Mouse (Mus musculus) hindbrain, embryonic 16.5 days (tissue): ENCODE measurements around the gene Trappc6a. TPM values are rescaled to one million over a fixed set of nuclear protein-coding genes. Genes with fewer than 3 reads are reported as not detected.

ENCODE experiments used
- ATAC-seq: fragments of 200-750 bp; cut with Nextera tagmentation; 2 replicates; pipeline ENCODE4 v1.8.0; 2017; ENCODE audit warnings: moderate TSS enrichment, moderate library complexity
- H3K27ac ChIP-seq: fragments of 300-500 bp; sonication (generic); 2 replicates; pipeline ENCODE4 v1.5.1; 2014; ENCODE audit warnings: low read depth, mild to moderate bottlenecking, control low read depth, low read length, moderate library complexity
- H3K27me3 ChIP-seq: fragments of 300-500 bp; sonication (generic); replicated peaks from 2 replicates; pipeline ENCODE4 v1.6.1; 2014; ENCODE audit warnings: low read length; ENCODE audit not compliant: control insufficient read depth, insufficient read depth
- H3K36me3 ChIP-seq: fragments of 300-500 bp; sonication (generic); 2 replicates; pipeline ENCODE4 v1.6.1; 2014; ENCODE audit warnings: mild to moderate bottlenecking, low read length, moderate library complexity, mixed read lengths; ENCODE audit not compliant: control insufficient read depth, insufficient read depth
- H3K4me1 ChIP-seq: fragments of 300-500 bp; sonication (generic); 2 replicates; pipeline ENCODE4 v1.6.1; 2014; ENCODE audit warnings: low read depth, low read length; ENCODE audit not compliant: control insufficient read depth, insufficient read depth
- H3K4me2 ChIP-seq: fragments of 300-500 bp; sonication (generic); 2 replicates; pipeline ENCODE4 v1.6.1; 2014; ENCODE audit warnings: mild to moderate bottlenecking, low read length, control low read depth, moderate library complexity
- H3K4me3 ChIP-seq: fragments of 300-500 bp; sonication (generic); 2 replicates; pipeline ENCODE4 v1.5.1; 2014; ENCODE audit warnings: mild to moderate bottlenecking, low read length, control low read depth, moderate library complexity
- H3K9ac ChIP-seq: fragments of 300-500 bp; sonication (generic); 2 replicates; pipeline ENCODE4 v1.6.1; 2014; ENCODE audit warnings: low read depth, mild to moderate bottlenecking, control low read depth, low read length, moderate library complexity
- H3K9me3 ChIP-seq: fragments of 300-500 bp; sonication (generic); 2 replicates; pipeline ENCODE4 v1.6.1; 2014; ENCODE audit warnings: mild to moderate bottlenecking, low read length, moderate library complexity; ENCODE audit not compliant: control insufficient read depth
- WGBS: fragments of 180-500 bp; shearing (Covaris S2); extraction: QIAGEN DNeasy Blood & Tissue Kit; methylation state at CpG from one replicate; pipeline ENCODE4 v1.1.7; 2014; 5-methylcytosine and 5-hydroxymethylcytosine counted together
- polyA plus RNA-seq: library from polyadenylated mRNA; unstranded; fragments of >200 nt; fragmentation: Nextera tagmentation; extraction: Ambion mirVana; gene quantifications from 2 replicates; pipeline ENCODE4 v1.2.1, GENCODE M21; 2015

Trappc6a gene
- polyA plus RNA-seq, 1 experiment from 2014 or later = 37.1 TPM

DNA sequence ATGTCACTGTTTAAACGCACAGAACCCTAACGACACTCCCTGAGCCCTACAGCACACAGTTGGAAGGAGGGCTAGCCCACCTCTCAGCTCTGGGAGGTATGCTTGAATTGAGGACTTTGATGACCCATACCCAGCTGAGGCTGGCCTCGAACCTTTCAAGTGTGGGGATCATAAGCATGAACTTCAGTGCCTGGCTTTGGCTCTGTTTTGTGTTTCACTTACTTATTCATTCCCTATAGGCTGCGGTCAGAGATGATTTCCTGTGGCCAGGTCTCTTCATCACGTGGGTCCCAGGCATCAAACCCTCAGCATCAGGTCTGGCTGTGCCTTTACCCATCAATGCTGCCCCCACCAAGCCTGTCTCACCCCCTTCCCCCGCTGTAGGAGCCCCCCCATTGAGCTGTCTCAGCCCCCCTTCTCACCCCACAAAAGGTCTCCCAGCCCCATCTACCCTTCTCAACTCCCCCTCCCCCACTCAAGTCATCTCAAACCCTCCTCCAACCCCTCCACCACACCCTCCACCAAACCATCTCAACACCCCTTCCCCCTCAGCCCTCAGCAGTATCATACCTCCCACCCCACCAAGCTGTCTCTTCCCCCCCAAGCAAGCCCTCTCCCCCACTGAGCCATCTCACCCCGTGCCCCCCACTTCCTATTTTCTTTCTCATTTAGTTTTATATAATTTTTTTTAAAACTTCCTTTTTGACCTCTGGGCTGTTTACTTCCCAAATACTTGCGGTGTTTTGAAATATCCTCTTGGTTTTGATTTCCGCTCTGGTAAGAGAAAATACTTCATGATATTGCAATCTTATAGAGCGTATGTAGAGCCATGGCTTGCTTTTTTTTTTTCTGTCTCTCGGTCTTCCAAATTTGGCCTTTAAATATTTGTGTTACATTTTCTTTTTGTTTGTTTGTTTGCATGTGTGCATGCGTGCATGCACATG lies 7.5 kb upstream of the Trappc6a start:
- ATAC-seq = no peak
- Histone ChIP-seq H3K9ac (no peak overlapping the region), H3K27me3 (no peaks in the 10 kb centered on the region), H3K9me3 (no peaks in the 10 kb centered on the region), H3K36me3 (no peaks in the 10 kb centered on the region), H3K4me3 (no peak overlapping the region), H3K4me1 (no peaks in the 10 kb centered on the region), H3K4me2 (no peak overlapping the region), H3K27ac (no peak overlapping the region)
- 75% methylated on average over 12 of the region's 12 CpGs for WGBS

DNA sequence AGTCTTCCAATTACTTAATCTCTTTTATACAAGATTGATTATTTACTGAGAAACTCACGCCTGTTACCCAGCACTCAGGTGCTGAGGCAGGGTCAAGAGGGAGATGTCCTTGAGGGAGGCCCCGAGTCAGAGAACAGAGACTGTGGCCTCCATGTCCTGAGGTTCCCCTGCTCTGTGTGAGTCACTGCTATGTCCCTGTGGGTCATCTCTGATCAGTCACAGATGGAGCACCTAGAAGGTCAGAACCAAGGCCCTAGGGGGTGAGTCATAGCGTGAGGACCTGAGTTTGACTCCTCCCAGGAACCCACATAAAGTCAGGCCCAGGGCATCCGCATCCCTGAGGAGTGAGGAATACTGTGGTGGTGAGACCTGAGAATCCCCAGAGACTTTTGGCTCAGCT lies 6.5 kb upstream of the Trappc6a start:
- peaks cover 2% of the 10 kb centered on the region; the same call in 1 of the 2 replicates for H3K4me1 ChIP-seq
- no peak overlapping the region for H3K27ac ChIP-seq
- H3K27me3 ChIP-seq = no peaks in the 10 kb centered on the region
- H3K4me3 ChIP-seq = no peak overlapping the region
- WGBS = 74% methylated on average over 4 of the region's 4 CpGs
- no peaks in the 10 kb centered on the region for H3K36me3 ChIP-seq
- no peak overlapping the region for H3K4me2 ChIP-seq
- no peaks in the 10 kb centered on the region for H3K9me3 ChIP-seq
- ATAC-seq = no peak
- H3K9ac ChIP-seq = no peak overlapping the region

DNA sequence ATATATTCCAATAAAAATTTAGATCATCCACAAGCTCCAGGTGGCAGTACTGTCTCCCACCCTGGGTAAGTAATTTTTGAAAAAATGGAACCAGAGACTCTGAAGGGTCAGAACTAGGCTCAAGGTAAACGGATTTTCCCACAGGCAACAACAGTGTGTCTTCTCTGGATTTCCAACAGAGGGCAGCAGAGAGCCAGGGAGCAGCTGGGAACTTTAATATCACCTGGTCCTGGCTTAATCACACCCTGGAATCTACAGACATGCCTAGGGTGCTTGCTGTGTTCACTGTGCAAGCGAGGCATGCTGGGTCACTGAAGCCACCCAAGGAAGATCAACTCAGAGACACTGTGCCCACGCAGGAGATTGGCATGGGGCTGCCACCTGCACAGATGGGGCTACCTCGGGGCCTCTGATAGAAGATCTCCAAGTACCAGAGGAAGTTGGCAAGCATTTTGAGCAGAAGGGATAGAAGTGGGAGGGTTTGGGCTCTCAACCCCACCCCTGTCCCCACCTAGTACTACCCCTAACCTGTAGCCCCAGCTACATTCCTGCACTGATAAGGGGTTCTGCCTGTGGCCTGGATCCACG lies 4.6 kb upstream of the Trappc6a start:
- Histone ChIP-seq H3K4me3 (no peak overlapping the region), H3K9ac (no peak overlapping the region), H3K4me1 (peaks cover 13% of the 10 kb centered on the region; the same call in 1 of the 2 replicates), H3K9me3 (no peaks in the 10 kb centered on the region), H3K27me3 (no peaks in the 10 kb centered on the region), H3K4me2 (no peak overlapping the region), H3K36me3 (no peaks in the 10 kb centered on the region), H3K27ac (no peak overlapping the region)
- ATAC-seq = no peak
- WGBS = 34% methylated on average over 5 of the region's 5 CpGs

DNA sequence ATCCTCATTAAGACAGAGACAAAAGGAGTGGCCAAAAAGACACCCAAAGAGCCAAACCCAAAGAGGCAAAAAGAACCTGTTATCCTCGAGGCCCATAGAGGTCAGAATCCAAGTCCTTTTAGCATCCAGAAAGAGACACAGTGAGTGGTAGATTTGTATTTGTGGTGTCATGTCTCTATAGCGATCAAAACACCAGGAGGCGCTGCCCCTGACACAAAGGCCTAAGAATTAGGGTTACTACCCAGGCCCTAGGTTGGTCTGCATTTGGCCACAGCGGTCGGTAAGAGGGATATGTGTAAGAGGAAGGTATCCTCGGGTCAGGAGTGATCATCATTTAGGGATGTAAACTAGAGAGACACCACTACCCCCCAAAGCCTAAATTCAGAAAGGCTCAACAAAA lies 1.9 kb upstream of the Trappc6a start:
- Histone ChIP-seq H3K4me3 (peak overlapping the region; percentile 90), H3K27me3 (no peaks in the 10 kb centered on the region), H3K36me3 (no peaks in the 10 kb centered on the region), H3K9me3 (no peaks in the 10 kb centered on the region), H3K4me1 (peaks cover 19% of the 10 kb centered on the region; the same call in 1 of the 2 replicates), H3K9ac (peak overlapping the region; percentile 88; the same call in 1 of the 2 replicates), H3K27ac (no peak overlapping the region), H3K4me2 (peak overlapping the region; percentile 94)
- 24% methylated on average over 6 of the region's 6 CpGs for WGBS
- ATAC-seq = no peak

DNA sequence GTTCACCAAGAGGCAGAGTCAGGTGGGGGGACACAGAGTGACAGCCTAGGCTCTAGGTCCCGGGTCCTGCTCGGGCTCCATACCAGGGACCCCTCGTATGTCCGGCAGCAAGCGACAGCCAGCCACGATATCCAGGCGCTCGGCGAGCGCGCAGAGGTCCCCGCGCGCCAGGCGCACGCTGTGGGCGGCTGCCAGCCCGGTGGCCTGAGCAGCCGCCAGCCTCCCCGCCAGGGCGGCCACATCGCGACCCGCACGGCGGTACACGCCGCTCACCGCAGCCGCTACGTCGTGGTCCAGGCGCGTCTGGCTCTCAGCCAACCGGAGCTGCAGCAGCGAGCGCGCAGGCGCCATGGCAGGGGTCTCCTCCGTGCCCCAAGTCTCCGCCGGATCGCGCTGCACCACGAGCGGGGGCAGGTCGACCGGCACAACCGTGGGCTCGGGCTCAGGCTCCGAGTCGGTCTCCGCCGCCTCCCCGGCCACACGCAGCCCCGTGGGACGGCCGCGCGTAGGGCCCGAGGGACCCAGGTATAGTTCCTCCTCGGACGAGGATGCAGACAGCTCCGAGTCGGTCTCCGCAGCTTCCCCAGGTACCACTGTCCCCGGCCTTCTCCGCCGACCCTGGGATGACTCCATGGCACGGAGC lies 1.1 kb upstream of the Trappc6a start:
- Histone ChIP-seq H3K27ac (peak overlapping the region; percentile 85), H3K4me3 (peak overlapping the region; percentile 90), H3K9me3 (no peaks in the 10 kb centered on the region), H3K36me3 (no peaks in the 10 kb centered on the region), H3K4me1 (peaks cover 19% of the 10 kb centered on the region; the same call in 1 of the 2 replicates), H3K27me3 (no peaks in the 10 kb centered on the region), H3K4me2 (peak overlapping the region; percentile 94), H3K9ac (peak overlapping the region; percentile 88)
- 1% methylated on average over 39 of the region's 71 CpGs for WGBS
- peak; percentile 32 for ATAC-seq

DNA sequence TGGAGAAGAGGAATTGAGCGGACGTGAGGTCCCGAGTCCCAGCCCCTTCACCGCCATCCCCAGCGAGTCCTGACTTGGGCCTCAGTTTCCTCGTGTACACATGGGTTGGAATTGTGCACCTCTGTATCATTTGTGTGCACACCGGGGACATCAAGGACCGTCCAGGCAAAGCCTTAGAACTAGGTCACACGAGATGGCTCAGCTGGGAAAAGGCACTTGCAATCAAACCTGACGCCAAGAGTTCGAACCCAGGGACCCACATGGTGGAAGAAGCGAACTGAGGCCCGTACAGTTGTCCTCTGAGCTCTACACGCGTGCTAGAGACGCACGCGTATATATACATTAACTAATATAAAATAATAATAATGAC lies 598 bp upstream of the Trappc6a start:
- no peaks in the 10 kb centered on the region for H3K9me3 ChIP-seq
- H3K4me2 ChIP-seq = peak overlapping the region; percentile 94
- H3K27me3 ChIP-seq = no peaks in the 10 kb centered on the region
- ATAC-seq = no peak
- H3K9ac ChIP-seq = peak overlapping the region; percentile 88
- H3K27ac ChIP-seq = peak overlapping the region; percentile 85
- H3K4me3 ChIP-seq = peak overlapping the region; percentile 90
- 7% methylated on average over 18 of the region's 18 CpGs for WGBS
- H3K36me3 ChIP-seq = no peaks in the 10 kb centered on the region
- H3K4me1 ChIP-seq = peaks cover 19% of the 10 kb centered on the region; the same call in 1 of the 2 replicates

DNA sequence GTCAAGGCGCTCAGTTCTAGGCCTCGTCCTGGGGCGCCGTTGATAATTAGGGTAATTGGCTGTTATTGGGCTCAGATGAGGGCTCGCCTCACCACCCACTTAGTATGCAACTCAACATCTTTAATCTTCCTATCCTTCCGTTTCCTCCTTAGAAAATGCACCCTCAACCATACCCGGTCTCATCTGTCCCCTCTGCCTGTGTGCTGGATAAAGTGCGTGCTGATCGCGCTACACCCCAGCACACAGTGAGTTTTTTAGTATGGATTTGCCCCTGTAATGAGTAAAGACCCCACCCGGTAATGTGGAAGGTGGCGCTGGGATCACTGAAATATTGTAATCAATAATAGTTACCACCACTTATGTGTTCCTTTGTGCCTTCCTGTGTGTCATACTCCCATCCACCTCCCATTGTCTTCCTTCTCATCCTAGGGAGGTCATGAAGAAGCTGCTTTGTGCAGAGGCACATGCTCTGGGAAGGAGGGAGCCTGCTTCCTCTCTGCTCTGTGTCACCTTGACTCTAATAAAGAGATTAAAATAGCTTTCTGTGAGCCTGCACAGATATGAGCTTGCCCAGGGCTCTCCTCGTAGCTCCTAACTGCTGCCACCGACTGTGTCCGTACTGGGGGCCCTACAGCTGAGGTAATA lies 851 bp downstream of the Trappc6a start:
- Histone ChIP-seq H3K4me3 (peak overlapping the region; percentile 90), H3K4me2 (peak overlapping the region; percentile 82), H3K9me3 (no peaks in the 10 kb centered on the region), H3K4me1 (peaks cover 19% of the 10 kb centered on the region; the same call in 1 of the 2 replicates), H3K9ac (peak overlapping the region; percentile 88), H3K27ac (peak overlapping the region; percentile 85), H3K36me3 (no peaks in the 10 kb centered on the region), H3K27me3 (no peaks in the 10 kb centered on the region)
- ATAC-seq = peak; percentile 3; the same call in 1 of the 2 replicates
- WGBS = 5% methylated on average over 15 of the region's 15 CpGs

DNA sequence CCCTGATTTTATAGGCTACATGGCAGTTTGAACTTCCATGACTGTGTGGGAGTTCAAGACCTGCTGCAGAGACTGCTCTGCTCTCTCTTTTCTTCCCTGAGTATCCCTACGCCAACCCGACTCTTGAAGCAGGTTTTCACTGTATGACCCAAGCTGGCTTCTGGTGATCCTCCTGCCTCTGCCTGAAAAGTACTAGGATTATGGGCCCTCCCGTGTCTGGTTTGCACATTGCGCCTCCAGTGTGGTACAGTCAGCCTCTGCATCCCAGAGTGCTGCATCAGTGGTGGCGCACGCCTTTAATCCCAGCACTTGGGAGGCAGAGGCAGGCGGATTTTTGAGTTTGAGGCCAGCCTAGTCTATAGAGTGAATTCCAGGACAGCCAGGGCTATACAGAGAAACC lies 1.6 kb downstream of the Trappc6a start:
- 95% methylated on average over 7 of the region's 7 CpGs for WGBS
- no peak overlapping the region for H3K9ac ChIP-seq

More for the DNA sequence above, 1.6 kb downstream of the Trappc6a start:
- H3K36me3 ChIP-seq = no peaks in the 10 kb centered on the region
- no peaks in the 10 kb centered on the region for H3K27me3 ChIP-seq
- H3K4me2 ChIP-seq = peak overlapping the region; percentile 82
- no peak overlapping the region; the same call in 1 of the 2 replicates for H3K4me3 ChIP-seq
- H3K4me1 ChIP-seq = peaks cover 19% of the 10 kb centered on the region; the same call in 1 of the 2 replicates
- no peak for ATAC-seq
- no peak overlapping the region for H3K27ac ChIP-seq
- no peaks in the 10 kb centered on the region for H3K9me3 ChIP-seq
